Mouse (Mus musculus): ENCODE measurements at regions not wholly inside any gene's neighbourhood (a gene's known extent, or its start where the extent isn't known, plus 50 kb on each side); places are given as distances from the start of the nearest gene placed in this dataset.

DNA sequence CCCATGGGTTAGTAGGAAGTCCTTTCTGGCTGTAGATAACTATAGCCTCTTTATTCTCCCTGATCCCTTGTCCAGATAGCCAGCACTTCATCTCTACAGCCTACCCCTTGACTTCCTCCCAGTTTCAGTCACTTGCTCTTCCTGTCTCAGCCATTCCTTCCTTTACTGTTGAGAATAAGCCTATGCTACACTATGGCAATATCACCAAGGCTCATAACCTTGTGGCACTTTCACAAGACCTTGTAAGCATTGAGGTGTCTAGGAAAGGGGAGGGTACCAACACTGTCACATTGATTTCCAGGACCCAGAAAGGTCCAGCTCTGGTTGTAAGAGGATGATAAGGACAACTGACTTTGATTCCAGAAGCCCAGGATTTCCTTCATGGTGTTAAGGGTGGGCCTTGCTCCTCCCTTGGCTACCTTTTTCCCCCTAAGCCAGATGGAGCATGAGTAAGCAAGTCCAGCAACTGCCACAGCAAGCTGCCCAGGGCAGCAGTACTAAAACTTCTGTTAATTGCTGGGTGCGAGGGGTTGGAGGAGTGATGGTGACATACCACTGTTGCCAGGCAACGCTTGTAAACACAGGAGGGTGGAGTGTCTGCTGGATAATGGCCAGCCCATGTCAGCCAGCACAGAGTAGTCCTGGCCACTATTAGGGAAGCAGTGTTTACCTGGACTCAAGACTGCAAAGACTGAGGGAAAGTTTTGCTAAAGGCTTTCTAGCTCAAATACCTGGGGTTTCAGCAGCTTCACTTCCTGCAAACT is 75.7 kb downstream of the Ankrd16 start:
- Histone ChIP-seq H3K27me3 (ENCODE audit: insufficient read depth, poor library complexity, severe bottlenecking) (no peaks in the 10 kb centered on the region), H3K4me1 (peaks cover 8% of the 10 kb centered on the region), H3K4me3 (no peak overlapping the region), H3K9me3 (no peaks in the 10 kb centered on the region), H3K36me3 (no peaks in the 10 kb centered on the region), H3K27ac (no peak overlapping the region)
- DNase-seq (ENCODE audit: low spot score) = peak; percentile 87
- WGBS = 13% methylated on average over 2 of the region's 2 CpGs

DNA sequence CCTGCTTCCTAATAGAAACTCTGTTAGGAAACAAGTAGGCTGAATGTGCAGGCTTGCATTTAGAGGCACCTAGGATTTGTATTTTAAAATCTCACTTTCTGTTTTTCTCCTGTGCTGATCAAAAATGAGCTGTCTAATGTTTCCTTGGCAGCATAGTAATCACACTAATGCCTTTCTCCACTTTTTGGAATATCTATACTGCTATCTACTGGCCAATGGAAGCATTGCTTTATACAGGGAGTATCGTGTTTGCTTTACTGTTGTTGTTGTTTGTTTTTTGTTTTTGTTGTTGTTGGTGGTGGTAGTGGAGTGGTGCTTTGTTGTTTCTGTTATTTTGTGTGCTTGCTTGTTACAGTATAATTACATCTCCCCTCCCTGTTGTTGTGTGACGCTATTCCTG is 92.3 kb downstream of the Ankrd16 start:
- no peak for DNase-seq (ENCODE audit: low spot score)
- H3K36me3 ChIP-seq = no peaks in the 10 kb centered on the region
- no peaks in the 10 kb centered on the region for H3K27me3 ChIP-seq (ENCODE audit: insufficient read depth, poor library complexity, severe bottlenecking)
- no peak overlapping the region for H3K27ac ChIP-seq
- H3K9me3 ChIP-seq = peaks cover 4% of the 10 kb centered on the region; the same call in 1 of the 2 replicates
- no peaks in the 10 kb centered on the region for H3K4me1 ChIP-seq
- no peak overlapping the region for H3K4me3 ChIP-seq
- WGBS = 33% methylated on average over 2 of the region's 2 CpGs

GRCm38 (mm10) chr2:11880005-11880404 is 102.3 kb downstream of the Ankrd16 start:
- 27% methylated on average over 1 of the region's 1 CpGs for WGBS
- H3K36me3 ChIP-seq = no peaks in the 10 kb centered on the region
- H3K9me3 ChIP-seq = 0 out of 2 replicates have a peak, but pooled peaks cover 1% of the 10 kb centered on the region
- H3K4me3 ChIP-seq = no peak overlapping the region
- H3K27me3 ChIP-seq (ENCODE audit: insufficient read depth, poor library complexity, severe bottlenecking) = no peaks in the 10 kb centered on the region
- no peak for DNase-seq (ENCODE audit: low spot score)
- H3K27ac ChIP-seq = no peak overlapping the region
- H3K4me1 ChIP-seq = no peaks in the 10 kb centered on the region

GRCm38 (mm10) chr2:11894792-11895568 is 117.3 kb downstream of the Ankrd16 start:
- no peak for DNase-seq (ENCODE audit: low spot score)
- H3K4me1 ChIP-seq = no peaks in the 10 kb centered on the region
- H3K36me3 ChIP-seq = no peaks in the 10 kb centered on the region
- no peaks in the 10 kb centered on the region for H3K9me3 ChIP-seq
- H3K4me3 ChIP-seq = no peak overlapping the region
- H3K27me3 ChIP-seq (ENCODE audit: insufficient read depth, poor library complexity, severe bottlenecking) = no peaks in the 10 kb centered on the region
- H3K27ac ChIP-seq = no peak overlapping the region
- WGBS = 72% methylated on average over 7 of the region's 7 CpGs

- Histone ChIP-seq H3K27ac (no peak overlapping the region), H3K4me3 (no peak overlapping the region), H3K9me3 (no peaks in the 10 kb centered on the region), H3K4me1 (no peaks in the 10 kb centered on the region), H3K36me3 (no peaks in the 10 kb centered on the region), H3K27me3 (ENCODE audit: insufficient read depth, poor library complexity, severe bottlenecking) (no peaks in the 10 kb centered on the region)
- no peak for DNase-seq (ENCODE audit: low spot score)
- 82% methylated on average over 11 of the region's 11 CpGs for WGBS
Observed at GRCm38 (mm10) chr2:11899698-11900660, 122.3 kb downstream of the Ankrd16 start.

- H3K27me3 ChIP-seq (ENCODE audit: insufficient read depth, poor library complexity, severe bottlenecking) = no peaks in the 10 kb centered on the region
- no peak for DNase-seq (ENCODE audit: low spot score)
- no peaks in the 10 kb centered on the region for H3K4me1 ChIP-seq
Observed at GRCm38 (mm10) chr2:11914782-11915181, 137.1 kb downstream of the Ankrd16 start.

DNA sequence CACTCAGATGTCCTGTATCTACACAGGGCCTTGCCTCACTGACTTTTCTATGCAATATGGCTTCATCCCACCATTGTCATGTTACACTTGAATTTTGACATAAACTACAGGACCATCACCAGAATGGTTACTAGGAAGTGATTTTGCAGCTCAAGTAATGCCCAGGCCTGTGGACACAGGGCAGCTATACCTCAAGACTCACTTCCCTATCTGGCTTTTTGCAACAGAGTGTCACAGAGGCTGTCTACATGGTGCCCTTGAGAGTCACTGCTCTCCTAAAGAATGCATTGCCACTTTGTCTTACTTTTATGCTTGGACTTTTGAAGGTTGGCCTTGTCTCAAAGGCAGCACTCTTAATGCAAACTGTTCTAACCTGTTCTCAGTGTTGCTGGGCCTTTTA is 139.7 kb downstream of the Ankrd16 start:
- Histone ChIP-seq H3K27me3 (ENCODE audit: insufficient read depth, poor library complexity, severe bottlenecking) (no peaks in the 10 kb centered on the region), H3K36me3 (no peaks in the 10 kb centered on the region), H3K9me3 (no peaks in the 10 kb centered on the region), H3K4me3 (no peak overlapping the region), H3K27ac (no peak overlapping the region), H3K4me1 (no peaks in the 10 kb centered on the region)
- DNase-seq (ENCODE audit: low spot score) = no peak

More at GRCm38 (mm10) chr2:11914782-11915181, 137.1 kb downstream of the Ankrd16 start:
- H3K9me3 ChIP-seq = no peaks in the 10 kb centered on the region
- 78% methylated on average over 1 of the region's 1 CpGs for WGBS
- no peak overlapping the region for H3K27ac ChIP-seq
- no peaks in the 10 kb centered on the region for H3K36me3 ChIP-seq
- H3K4me3 ChIP-seq = no peak overlapping the region

DNA sequence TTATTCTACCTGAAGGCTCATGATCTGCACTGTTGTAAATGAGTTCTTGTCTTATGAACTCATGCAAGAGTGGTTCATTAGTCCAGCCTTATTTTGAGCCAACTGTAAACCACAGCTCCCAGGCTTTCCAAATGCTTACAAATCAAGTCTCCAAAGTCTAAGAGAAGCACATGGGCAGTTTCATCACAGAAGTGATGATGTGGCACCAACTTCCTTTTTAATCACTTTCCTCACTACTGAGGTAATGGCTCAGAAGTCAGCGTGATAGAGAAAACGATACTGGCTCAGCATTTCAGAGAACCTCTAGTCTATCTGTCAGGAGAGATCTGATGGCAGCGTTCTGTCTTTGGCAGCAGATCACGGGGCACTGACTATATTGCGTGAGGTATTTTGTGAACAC is 140.4 kb downstream of the Ankrd16 start:
- no peak for DNase-seq (ENCODE audit: low spot score)

GRCm38 (mm10) chr2:11960777-11961176 is 183.1 kb downstream of the Ankrd16 start:
- H3K36me3 ChIP-seq = no peaks in the 10 kb centered on the region
- no peaks in the 10 kb centered on the region for H3K9me3 ChIP-seq
- no peak for DNase-seq (ENCODE audit: low spot score)
- WGBS = 70% methylated on average over 3 of the region's 3 CpGs
- H3K4me1 ChIP-seq = no peaks in the 10 kb centered on the region
- H3K4me3 ChIP-seq = no peak overlapping the region
- no peaks in the 10 kb centered on the region for H3K27me3 ChIP-seq (ENCODE audit: insufficient read depth, poor library complexity, severe bottlenecking)
- no peak overlapping the region for H3K27ac ChIP-seq

More for the DNA sequence above, 140.4 kb downstream of the Ankrd16 start:
- no peak overlapping the region for H3K4me3 ChIP-seq
- H3K27me3 ChIP-seq (ENCODE audit: insufficient read depth, poor library complexity, severe bottlenecking) = no peaks in the 10 kb centered on the region
- WGBS = 74% methylated on average over 5 of the region's 5 CpGs
- H3K36me3 ChIP-seq = no peaks in the 10 kb centered on the region
- no peaks in the 10 kb centered on the region for H3K9me3 ChIP-seq
- no peaks in the 10 kb centered on the region for H3K4me1 ChIP-seq
- no peak overlapping the region for H3K27ac ChIP-seq

GRCm38 (mm10) chr2:11965374-11965773 is 187.7 kb downstream of the Ankrd16 start:
- DNase-seq (ENCODE audit: low spot score) = no peak
- WGBS = 57% methylated on average over 3 of the region's 3 CpGs

DNA sequence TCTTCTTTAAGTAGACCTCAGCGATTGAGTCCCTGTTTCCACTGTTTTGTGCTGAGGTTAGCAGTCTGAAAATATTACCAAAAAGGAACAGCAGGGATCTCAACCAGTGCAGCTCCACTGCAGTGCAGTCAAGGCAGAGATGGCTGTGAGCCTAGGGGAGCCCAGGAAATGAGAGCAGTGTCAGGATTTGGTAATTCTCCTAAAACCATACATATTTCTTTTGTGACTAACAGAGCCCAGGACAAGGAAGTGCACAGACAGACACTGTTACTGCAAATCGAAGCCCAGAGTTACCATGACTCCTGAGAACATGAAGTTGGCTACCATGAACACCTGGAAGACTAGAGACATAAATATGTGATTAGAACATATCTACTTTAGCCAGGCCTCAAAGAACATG is 189.3 kb downstream of the Ankrd16 start:
- DNase-seq (ENCODE audit: low spot score) = no peak
- H3K4me3 ChIP-seq = no peak overlapping the region
- H3K27me3 ChIP-seq (ENCODE audit: insufficient read depth, poor library complexity, severe bottlenecking) = no peaks in the 10 kb centered on the region
- no peak overlapping the region for H3K27ac ChIP-seq
- no peaks in the 10 kb centered on the region for H3K4me1 ChIP-seq
- no peaks in the 10 kb centered on the region for H3K36me3 ChIP-seq
- 69% methylated on average over 2 of the region's 2 CpGs for WGBS
- H3K9me3 ChIP-seq = no peaks in the 10 kb centered on the region

More at GRCm38 (mm10) chr2:11965374-11965773, 187.7 kb downstream of the Ankrd16 start:
- no peak overlapping the region for H3K27ac ChIP-seq
- no peaks in the 10 kb centered on the region for H3K4me1 ChIP-seq
- no peaks in the 10 kb centered on the region for H3K27me3 ChIP-seq (ENCODE audit: insufficient read depth, poor library complexity, severe bottlenecking)
- H3K4me3 ChIP-seq = no peak overlapping the region
- H3K9me3 ChIP-seq = no peaks in the 10 kb centered on the region
- H3K36me3 ChIP-seq = no peaks in the 10 kb centered on the region

- Histone ChIP-seq H3K9me3 (no peaks in the 10 kb centered on the region), H3K27ac (no peak overlapping the region), H3K27me3 (ENCODE audit: insufficient read depth, poor library complexity, severe bottlenecking) (no peaks in the 10 kb centered on the region), H3K36me3 (no peaks in the 10 kb centered on the region), H3K4me3 (no peak overlapping the region), H3K4me1 (no peaks in the 10 kb centered on the region)
- DNase-seq (ENCODE audit: low spot score) = no peak
- 79% methylated on average over 5 of the region's 5 CpGs for WGBS
Observed at GRCm38 (mm10) chr2:11971972-11972371, 194.3 kb downstream of the Ankrd16 start.
